Mouse (Mus musculus) liver, embryonic 14.5 days (tissue): ENCODE data around the gene Opcml. TPM values are rescaled to one million over a fixed set of nuclear protein-coding genes. Genes with fewer than 3 reads are reported as not detected.

Source experiments
- ATAC-seq: fragments of 200-750 bp; cut with Nextera tagmentation; 2 replicates; pipeline ENCODE4 v1.8.0; 2017; ENCODE audit warnings: moderate number of reproducible peaks, mild to moderate bottlenecking, moderate library complexity; ENCODE audit not compliant: insufficient read depth
- DNase-seq, 3 experiments: peaks; one replicate each; pipeline ENCODE4 v3.0.0-alpha.2; 2012 to 2013; ENCODE audit warnings: low read depth in 3 of 3, low spot score in 3 of 3
- H3K27ac ChIP-seq: fragments of 300-500 bp; sonication (generic); 2 replicates; pipeline ENCODE4 v1.5.1; 2014; ENCODE audit warnings: moderate library complexity, mild to moderate bottlenecking, control low read depth, inconsistent platforms
- H3K27me3 ChIP-seq: fragments of 300-500 bp; sonication (generic); 2 replicates; pipeline ENCODE4 v1.6.1; 2014; ENCODE audit warnings: mild to moderate bottlenecking, low read length, moderate library complexity; ENCODE audit not compliant: control insufficient read depth, insufficient read depth
- H3K36me3 ChIP-seq: fragments of 300-500 bp; sonication (generic); replicated peaks from 2 replicates; pipeline ENCODE4 v1.6.1; 2014; ENCODE audit warnings: low read depth; ENCODE audit not compliant: control insufficient read depth, insufficient read depth
- H3K4me1 ChIP-seq, 2 experiments: fragments of 200-500 bp in 1 of 2; fragments of 300-500 bp in 1 of 2; sonication (generic) in 1 of 2; replicated peaks; 2 replicates each; pipeline ENCODE4 v1.6.1; 2012 to 2014; ENCODE audit warnings: antibody characterized with exemption in 1 of 2, inconsistent platforms in 1 of 2, low read length in 1 of 2; ENCODE audit not compliant: control insufficient read depth in 2 of 2, insufficient read depth in 2 of 2
- H3K4me2 ChIP-seq: fragments of 300-500 bp; sonication (generic); 2 replicates; pipeline ENCODE4 v1.6.1; 2014; ENCODE audit warnings: low read depth, mild to moderate bottlenecking, control low read depth, moderate library complexity
- H3K4me3 ChIP-seq, 2 experiments: fragments of 200-500 bp in 1 of 2; fragments of 300-500 bp in 1 of 2; sonication (generic) in 1 of 2; 2 replicates each; pipeline ENCODE4 v1.5.1; 2012 to 2014; ENCODE audit warnings: low read depth in 2 of 2, low read length in 2 of 2, mild to moderate bottlenecking in 2 of 2, control low read depth in 1 of 2, inconsistent platforms in 1 of 2, moderate library complexity in 1 of 2; ENCODE audit not compliant: insufficient read depth in 1 of 2
- H3K9ac ChIP-seq: fragments of 300-500 bp; sonication (generic); replicated peaks from 2 replicates; pipeline ENCODE4 v1.6.1; 2014; ENCODE audit warnings: mild to moderate bottlenecking, control low read depth, moderate library complexity
- H3K9me3 ChIP-seq: fragments of 300-500 bp; sonication (generic); 2 replicates; pipeline ENCODE4 v1.6.1; 2016; ENCODE audit warnings: low read length, mixed read lengths; ENCODE audit not compliant: control insufficient read depth
- CTCF ChIP-seq: IDR thresholded peaks from 2 replicates; pipeline ENCODE4 v1.5.1; 2016; ENCODE audit warnings: antibody characterized with exemption, low read depth, control low read depth
- EP300 ChIP-seq: IDR thresholded peaks from 2 replicates; pipeline ENCODE4 v1.6.1; 2016; ENCODE audit warnings: antibody characterized with exemption, low read depth
- WGBS: fragments of 180-500 bp; shearing (Covaris S2); extraction: QIAGEN DNeasy Blood & Tissue Kit; methylation state at CpG from one replicate; pipeline ENCODE4 v1.1.7; 2014; ENCODE audit not compliant: insufficient replicate concordance; 5-methylcytosine and 5-hydroxymethylcytosine counted together
- polyA plus RNA-seq, 2 experiments: library from polyadenylated mRNA; depleted of rRNA in 1 of 2; stranded (reverse) in 1 of 2; unstranded in 1 of 2; fragments of >200 nt; fragmentation: Nextera tagmentation in 1 of 2; extraction: Ambion mirVana in 1 of 2; gene quantifications; 2 replicates each; pipeline versions ENCODE4 v1.2.1 to v1.2.3; 2012 to 2014

Opcml gene
- polyA plus RNA-seq, 2 experiments = 0.03 TPM; not detected in 1

- 69% methylated on average over 5 of the region's 5 CpGs for WGBS
- H3K4me3 ChIP-seq = no peak overlapping the region
Observed at GRCm38 (mm10) chr9:28226570-28226951, 436.0 kb downstream of the Opcml start.

GRCm38 (mm10) chr9:28238450-28238849, 447.9 kb downstream of the Opcml start:
- ATAC-seq = no peak
- no peak overlapping the region for H3K4me3 ChIP-seq
- no peaks in the 10 kb centered on the region for H3K27me3 ChIP-seq
- no peaks in the 10 kb centered on the region for H3K9me3 ChIP-seq
- WGBS = 62% methylated on average over 9 of the region's 9 CpGs
- H3K27ac ChIP-seq = no peak overlapping the region
- H3K4me1 ChIP-seq = no peaks in the 10 kb centered on the region
- H3K4me2 ChIP-seq = no peak overlapping the region
- no peak for DNase-seq
- TF ChIP-seq EP300 (no peak), CTCF (no peak)
- no peaks in the 10 kb centered on the region for H3K36me3 ChIP-seq
- H3K9ac ChIP-seq = no peak overlapping the region

More at GRCm38 (mm10) chr9:28226570-28226951, 436.0 kb downstream of the Opcml start:
- H3K36me3 ChIP-seq = no peaks in the 10 kb centered on the region
- DNase-seq (no peak), ATAC-seq (no peak)
- H3K27ac ChIP-seq = no peak overlapping the region
- H3K9me3 ChIP-seq = no peaks in the 10 kb centered on the region
- no peak overlapping the region for H3K4me2 ChIP-seq
- no peaks in the 10 kb centered on the region for H3K27me3 ChIP-seq
- no peaks in the 10 kb centered on the region for H3K4me1 ChIP-seq
- TF ChIP-seq EP300 (no peak), CTCF (no peak)
- H3K9ac ChIP-seq = no peak overlapping the region

- ATAC-seq (no peak), DNase-seq (no peak)
- H3K9ac ChIP-seq = no peak overlapping the region
- no peak overlapping the region for H3K27ac ChIP-seq
- H3K4me2 ChIP-seq = no peak overlapping the region
- no peaks in the 10 kb centered on the region for H3K27me3 ChIP-seq
- no peaks in the 10 kb centered on the region for H3K9me3 ChIP-seq
- WGBS = 40% methylated on average over 7 of the region's 7 CpGs
- H3K4me1 ChIP-seq = no peaks in the 10 kb centered on the region
- H3K4me3 ChIP-seq = no peak overlapping the region
- TF ChIP-seq EP300 = no peak
- peak; percentile 35 for TF ChIP-seq CTCF
- no peaks in the 10 kb centered on the region for H3K36me3 ChIP-seq
Observed at GRCm38 (mm10) chr9:28247742-28248503, 457.3 kb downstream of the Opcml start.

- DNase-seq = no peak
- Histone ChIP-seq H3K4me2 (no peak overlapping the region), H3K9me3 (no peaks in the 10 kb centered on the region), H3K27me3 (no peaks in the 10 kb centered on the region), H3K9ac (no peak overlapping the region), H3K4me1 (no peaks in the 10 kb centered on the region), H3K36me3 (no peaks in the 10 kb centered on the region), H3K27ac (no peak overlapping the region), H3K4me3 (no peak overlapping the region)
- WGBS = 63% methylated on average over 9 of the region's 9 CpGs
- no peak for TF ChIP-seq CTCF
- TF ChIP-seq EP300 = no peak
- no peak for ATAC-seq
Observed at GRCm38 (mm10) chr9:28251341-28251740, 460.8 kb downstream of the Opcml start.

- DNase-seq = no peak
- no peaks in the 10 kb centered on the region for H3K36me3 ChIP-seq
- H3K27ac ChIP-seq = no peak overlapping the region
- no peak overlapping the region for H3K4me3 ChIP-seq
- ATAC-seq = no peak
- no peaks in the 10 kb centered on the region for H3K9me3 ChIP-seq
- no peak overlapping the region for H3K4me2 ChIP-seq
- no peaks in the 10 kb centered on the region for H3K27me3 ChIP-seq
- 61% methylated on average over 8 of the region's 8 CpGs for WGBS
- H3K4me1 ChIP-seq = no peaks in the 10 kb centered on the region
- TF ChIP-seq CTCF = no peak
- no peak for TF ChIP-seq EP300
- H3K9ac ChIP-seq = no peak overlapping the region
Observed at GRCm38 (mm10) chr9:28255128-28255904, 464.7 kb downstream of the Opcml start.
